Mouse (Mus musculus): ENCODE data around the gene Aftph.

GRCm38 (mm10) chr11:20723572-20723971 is 17.8 kb downstream of the Aftph start:
- TF ChIP-seq POLR2A (IDR thresholded peaks at IDR 0.05; ENCODE audit: insufficient read depth, low read depth, low read length), result no peak
- TF ChIP-seq CTCF (IDR thresholded peaks at IDR 0.05; ENCODE audit: insufficient read depth, low read depth, low read length), result no peak
